Mouse (Mus musculus) hindbrain, embryonic 14.5 days (tissue): ENCODE results near the gene Pde4c. TPM values are rescaled to one million over a fixed set of nuclear protein-coding genes. Genes with fewer than 3 reads are reported as not detected.

ENCODE experiments used
- ATAC-seq: fragments of 200-750 bp; cut with Nextera tagmentation; 2 replicates; pipeline ENCODE4 v1.8.0; 2017; ENCODE audit warnings: moderate number of reproducible peaks, mild to moderate bottlenecking, moderate TSS enrichment, moderate library complexity; ENCODE audit not compliant: low FRiP score
- DNase-seq: peaks from one replicate; pipeline ENCODE4 v3.0.0-alpha.2; 2015; ENCODE audit warnings: low spot score
- H3K27ac ChIP-seq: fragments of 300-500 bp; sonication (generic); 2 replicates; pipeline ENCODE4 v1.5.1; 2014; ENCODE audit warnings: mild to moderate bottlenecking, moderate library complexity
- H3K27me3 ChIP-seq: fragments of 300-500 bp; sonication (generic); 2 replicates; pipeline ENCODE4 v1.6.1; 2014; ENCODE audit warnings: mild to moderate bottlenecking, low read length, mixed read lengths; ENCODE audit not compliant: control insufficient read depth, insufficient read depth
- H3K36me3 ChIP-seq: fragments of 300-500 bp; sonication (generic); replicated peaks from 2 replicates; pipeline ENCODE4 v1.6.1; 2014; ENCODE audit not compliant: control insufficient read depth, insufficient read depth
- H3K4me1 ChIP-seq: fragments of 300-500 bp; sonication (generic); replicated peaks from 2 replicates; pipeline ENCODE4 v1.6.1; 2014; ENCODE audit warnings: antibody characterized with exemption, low read length, mixed read lengths; ENCODE audit not compliant: control insufficient read depth, insufficient read depth
- H3K4me2 ChIP-seq: fragments of 300-500 bp; sonication (generic); replicated peaks from 2 replicates; pipeline ENCODE4 v1.6.1; 2014; ENCODE audit warnings: mild to moderate bottlenecking, moderate library complexity
- H3K4me3 ChIP-seq: fragments of 300-500 bp; sonication (generic); replicated peaks from 2 replicates; pipeline ENCODE4 v1.5.1; 2014; ENCODE audit warnings: mild to moderate bottlenecking, low read length
- H3K9ac ChIP-seq: fragments of 300-500 bp; sonication (generic); 2 replicates; pipeline ENCODE4 v1.6.1; 2014
- H3K9me3 ChIP-seq: fragments of 300-500 bp; sonication (generic); 2 replicates; pipeline ENCODE4 v1.6.1; 2016; ENCODE audit warnings: low read length; ENCODE audit not compliant: control insufficient read depth
- WGBS: fragments of 180-500 bp; shearing (Covaris S2); extraction: QIAGEN DNeasy Blood & Tissue Kit; methylation state at CpG from one replicate; pipeline ENCODE4 v1.1.7; 2014; 5-methylcytosine and 5-hydroxymethylcytosine counted together
- polyA plus RNA-seq: library from polyadenylated mRNA; unstranded; fragments of >200 nt; fragmentation: Nextera tagmentation; extraction: Ambion mirVana; gene quantifications from 2 replicates; pipeline ENCODE4 v1.2.1, GENCODE M21; 2014

Pde4c gene
- polyA plus RNA-seq, 1 experiment from 2014 or later, result 0.32 TPM

- no peak overlapping the region for H3K9ac ChIP-seq
- H3K27ac ChIP-seq, result no peak overlapping the region
- H3K36me3 ChIP-seq, result no peaks in the 10 kb centered on the region
- H3K4me1 ChIP-seq, result peaks cover 12% of the 10 kb centered on the region
- no peak overlapping the region for H3K4me2 ChIP-seq
- no peaks in the 10 kb centered on the region for H3K9me3 ChIP-seq
- H3K4me3 ChIP-seq, result no peak overlapping the region
- DNase-seq, result no peak
- peaks cover 67% of the 10 kb centered on the region for H3K27me3 ChIP-seq
- ATAC-seq, result no peak
- 54% methylated on average over 11 of the region's 11 CpGs for WGBS
These were observed 21.3 kb downstream of the Pde4c start for GRCm38 (mm10) chr8:70744806-70745205.

GRCm38 (mm10) chr8:70745691-70746220, 22.2 kb downstream of the Pde4c start:
- H3K4me1 ChIP-seq, result peaks cover 12% of the 10 kb centered on the region
- DNase-seq, result no peak
- no peak overlapping the region for H3K4me3 ChIP-seq
- peaks cover 67% of the 10 kb centered on the region for H3K27me3 ChIP-seq
- H3K9me3 ChIP-seq, result no peaks in the 10 kb centered on the region
- no peak overlapping the region for H3K9ac ChIP-seq
- WGBS, result 61% methylated on average over 19 of the region's 19 CpGs
- ATAC-seq, result no peak
- no peak overlapping the region for H3K27ac ChIP-seq
- H3K36me3 ChIP-seq, result no peaks in the 10 kb centered on the region
- no peak overlapping the region for H3K4me2 ChIP-seq

GRCm38 (mm10) chr8:70746676-70747075, 23.2 kb downstream of the Pde4c start:
- Histone ChIP-seq H3K4me2 (no peak overlapping the region), H3K4me1 (peaks cover 12% of the 10 kb centered on the region), H3K36me3 (no peaks in the 10 kb centered on the region), H3K4me3 (no peak overlapping the region), H3K27me3 (peaks cover 59% of the 10 kb centered on the region), H3K27ac (no peak overlapping the region), H3K9ac (no peak overlapping the region), H3K9me3 (no peaks in the 10 kb centered on the region)
- no peak for DNase-seq
- WGBS, result 81% methylated on average over 9 of the region's 9 CpGs
- no peak for ATAC-seq

- no peak for DNase-seq
- H3K4me1 ChIP-seq, result peaks cover 12% of the 10 kb centered on the region
- H3K27me3 ChIP-seq, result peaks cover 53% of the 10 kb centered on the region
- H3K4me2 ChIP-seq, result no peak overlapping the region
- H3K36me3 ChIP-seq, result no peaks in the 10 kb centered on the region
- no peak overlapping the region for H3K4me3 ChIP-seq
- no peak overlapping the region for H3K9ac ChIP-seq
- WGBS, result 87% methylated on average over 18 of the region's 18 CpGs
- H3K27ac ChIP-seq, result no peak overlapping the region
- no peak for ATAC-seq
- no peaks in the 10 kb centered on the region for H3K9me3 ChIP-seq
These were observed 23.8 kb downstream of the Pde4c start for GRCm38 (mm10) chr8:70747211-70747890.

- ATAC-seq (no peak), DNase-seq (no peak)
- Histone ChIP-seq H3K27me3 (peaks cover 42% of the 10 kb centered on the region), H3K4me3 (no peak overlapping the region), H3K27ac (no peak overlapping the region), H3K4me2 (no peak overlapping the region), H3K36me3 (no peaks in the 10 kb centered on the region), H3K9ac (no peak overlapping the region), H3K9me3 (no peaks in the 10 kb centered on the region), H3K4me1 (peaks cover 9% of the 10 kb centered on the region)
- WGBS, result 85% methylated on average over 23 of the region's 23 CpGs
These were observed 25.0 kb downstream of the Pde4c start for GRCm38 (mm10) chr8:70748246-70749096.

GRCm38 (mm10) chr8:70749097-70749674, 25.7 kb downstream of the Pde4c start:
- DNase-seq (no peak), ATAC-seq (no peak)
- no peak overlapping the region for H3K9ac ChIP-seq
- peaks cover 2% of the 10 kb centered on the region; the same call in 1 of the 2 replicates for H3K4me1 ChIP-seq
- H3K9me3 ChIP-seq, result no peaks in the 10 kb centered on the region
- H3K4me3 ChIP-seq, result no peak overlapping the region
- no peak overlapping the region for H3K27ac ChIP-seq
- WGBS, result 81% methylated on average over 19 of the region's 19 CpGs
- H3K4me2 ChIP-seq, result no peak overlapping the region
- H3K27me3 ChIP-seq, result peaks cover 35% of the 10 kb centered on the region
- H3K36me3 ChIP-seq, result no peaks in the 10 kb centered on the region

- Histone ChIP-seq H3K27ac (no peak overlapping the region), H3K9me3 (no peaks in the 10 kb centered on the region), H3K27me3 (peaks cover 24% of the 10 kb centered on the region), H3K4me2 (no peak overlapping the region), H3K36me3 (no peaks in the 10 kb centered on the region), H3K9ac (no peak overlapping the region), H3K4me1 (peaks cover 3% of the 10 kb centered on the region; the same call in 1 of the 2 replicates), H3K4me3 (no peak overlapping the region)
- DNase-seq, result no peak
- no peak for ATAC-seq
- WGBS, result 85% methylated on average over 13 of the region's 13 CpGs
These were observed 26.7 kb downstream of the Pde4c start for GRCm38 (mm10) chr8:70750128-70750680.

- H3K27ac ChIP-seq, result no peak overlapping the region
- H3K9me3 ChIP-seq, result no peaks in the 10 kb centered on the region
- DNase-seq (peak; percentile 81), ATAC-seq (no peak)
- no peak overlapping the region for H3K4me2 ChIP-seq
- no peak overlapping the region for H3K9ac ChIP-seq
- peaks cover 14% of the 10 kb centered on the region for H3K36me3 ChIP-seq
- H3K4me3 ChIP-seq, result no peak overlapping the region
- peaks cover 8% of the 10 kb centered on the region; the same call in 1 of the 2 replicates for H3K27me3 ChIP-seq
- peaks cover 10% of the 10 kb centered on the region for H3K4me1 ChIP-seq
- 43% methylated on average over 11 of the region's 11 CpGs for WGBS
These were observed 28.7 kb downstream of the Pde4c start for GRCm38 (mm10) chr8:70752000-70752764.
